Mouse (Mus musculus) c-Kit-positive CD71-positive TER-119-negative erythroid progenitor cells, embryonic 14.5 days (primary cell): Measurements from ENCODE around the gene Tmco1.

Experiments used
- DNase-seq: peaks from one replicate; pipeline ENCODE4 v3.0.0-alpha.2; 2013; ENCODE audit warnings: low read depth

The Tmco1 gene

DNA sequence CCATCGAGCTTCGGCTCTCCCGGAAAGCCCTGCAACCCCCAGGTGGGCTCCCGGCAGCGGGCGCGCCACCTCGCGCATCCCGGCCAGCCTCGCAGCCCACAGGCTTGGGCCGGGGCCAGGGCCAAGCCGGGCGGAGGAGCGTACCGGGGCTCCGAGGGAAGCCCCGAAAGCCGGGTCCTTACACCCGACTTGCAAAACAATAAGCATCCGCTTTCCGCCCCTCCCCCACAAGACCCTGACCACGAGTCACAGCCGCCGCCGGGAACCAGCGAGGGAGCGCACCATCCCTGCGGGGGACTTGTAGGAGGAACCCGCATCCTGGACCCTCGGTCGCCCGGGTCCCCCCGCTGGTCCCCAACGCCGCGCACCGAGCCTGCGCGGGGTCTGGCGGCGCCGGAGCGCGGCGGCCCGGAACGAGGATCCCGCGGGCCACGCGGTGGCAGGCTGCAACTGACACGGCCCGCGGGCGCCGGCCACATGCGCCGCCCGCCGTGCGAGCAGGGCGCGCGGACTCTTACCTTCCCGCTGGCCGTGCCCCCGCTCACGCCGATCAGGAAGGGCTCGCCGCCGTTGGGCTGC, 23.8 kb upstream of the Tmco1 start:
- DNase-seq = no peak

DNA sequence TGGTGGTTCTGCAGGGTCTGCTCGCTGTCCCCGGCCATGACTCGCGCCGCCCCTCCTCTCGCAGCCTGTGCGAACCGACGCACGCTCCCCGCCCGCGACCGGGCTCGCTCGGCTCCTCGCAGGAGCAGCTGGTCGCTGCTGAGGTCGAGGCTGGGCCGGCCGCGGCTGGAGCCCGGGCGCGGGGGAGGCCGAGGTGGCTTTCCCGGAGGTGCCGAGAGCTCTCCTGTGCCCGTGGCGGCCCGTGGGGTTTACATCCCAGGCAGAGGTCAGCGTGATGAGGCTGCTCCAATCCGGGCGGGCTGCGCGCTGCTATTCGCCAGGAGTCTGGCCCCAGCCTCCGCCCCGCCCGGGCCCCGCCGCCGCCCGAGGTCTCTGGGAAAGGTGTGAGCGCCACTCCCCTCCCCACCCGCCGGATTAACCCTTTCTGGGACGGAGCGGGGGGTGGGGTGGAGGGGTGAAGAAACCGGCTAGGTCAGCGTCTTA, 23.3 kb upstream of the Tmco1 start:
- no peak for DNase-seq

DNA sequence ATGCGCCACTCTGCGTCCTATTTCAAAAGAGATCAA, 23.0 kb upstream of the Tmco1 start, which contains the start of gene Uck2:
TSS of gene Uck2 (minus strand) at position 1 of the 36 bp plus-strand sequence.
- no peak for DNase-seq

DNA sequence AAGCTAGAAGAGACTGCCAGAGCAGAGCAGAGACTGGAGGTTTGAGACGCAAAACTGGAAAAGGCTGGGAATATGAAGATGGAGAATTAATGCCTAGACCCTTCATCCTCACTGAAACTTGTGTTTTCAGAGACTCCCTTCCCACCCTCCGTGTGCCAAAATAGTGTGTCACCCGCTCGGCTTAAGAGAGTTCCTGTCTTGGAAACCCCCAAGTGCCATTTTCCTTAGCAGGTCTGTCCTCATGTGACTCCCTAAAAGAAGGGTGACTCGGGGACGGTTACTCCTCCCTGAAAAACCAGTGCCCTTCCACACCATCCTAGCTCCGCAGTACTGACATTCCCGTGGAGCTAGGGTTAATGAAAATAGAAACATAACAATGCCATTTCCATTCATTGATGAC, 22.8 kb upstream of the Tmco1 start:
- DNase-seq = no peak

DNA sequence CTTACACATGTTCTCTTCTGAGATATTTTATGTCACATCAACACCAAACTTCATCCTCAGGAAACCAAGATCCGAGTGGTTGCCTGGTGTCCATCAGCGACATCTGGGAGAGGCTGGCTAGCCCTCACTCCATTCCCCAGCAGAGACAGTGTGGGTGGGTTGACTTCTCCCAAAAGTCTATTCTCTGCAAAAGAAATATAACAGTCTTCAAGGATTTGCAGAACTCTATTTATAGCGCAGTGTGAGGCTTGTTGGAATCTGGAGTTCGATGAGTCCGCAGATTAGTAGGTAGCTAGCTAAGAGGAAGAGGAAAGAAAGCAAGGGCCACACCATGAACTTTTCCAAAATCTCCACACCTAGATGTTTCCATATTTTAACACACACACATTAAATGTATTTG, 21.0 kb upstream of the Tmco1 start:
- DNase-seq = no peak

GRCm38 (mm10) chr1:167288665-167289538, 19.3 kb upstream of the Tmco1 start:
- DNase-seq = no peak

DNA sequence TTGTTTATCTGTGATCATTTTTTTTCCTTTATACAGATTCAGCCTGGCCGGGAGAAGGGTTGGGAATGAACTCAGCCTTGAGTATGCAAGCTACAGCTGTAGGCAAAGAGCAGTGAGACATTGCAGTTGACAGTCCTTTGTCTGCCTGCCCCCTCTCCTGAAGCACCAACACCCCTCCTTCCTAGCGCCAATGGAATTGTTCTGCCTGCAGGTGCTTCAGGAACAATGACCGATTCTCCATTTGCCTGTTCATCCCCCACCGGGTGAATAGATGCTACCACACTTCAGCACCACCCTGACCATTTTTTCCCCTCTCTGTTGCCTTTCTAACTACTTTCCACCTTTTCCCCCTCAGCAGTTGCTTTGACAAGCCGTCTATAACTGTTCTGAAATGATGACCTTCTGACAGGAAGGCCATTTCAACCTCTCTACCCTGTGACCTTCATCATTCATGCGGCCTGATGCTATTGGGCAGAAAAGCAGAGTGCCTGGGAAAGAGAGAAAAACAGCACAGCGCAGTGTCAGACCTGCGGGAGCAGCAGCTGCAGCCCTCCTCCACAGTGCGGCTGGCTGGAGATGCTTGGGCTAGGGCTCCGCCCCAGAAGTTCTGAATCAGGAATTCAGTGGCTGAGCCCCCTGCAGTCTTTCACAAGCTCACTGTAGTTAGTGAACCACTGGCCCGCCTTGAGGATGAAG, 18.5 kb upstream of the Tmco1 start:
- no peak for DNase-seq

- no peak for DNase-seq
Observed at GRCm38 (mm10) chr1:167290263-167290592, 17.9 kb upstream of the Tmco1 start.

- DNase-seq = no peak
Observed at GRCm38 (mm10) chr1:167291610-167292009, 16.6 kb upstream of the Tmco1 start.

DNA sequence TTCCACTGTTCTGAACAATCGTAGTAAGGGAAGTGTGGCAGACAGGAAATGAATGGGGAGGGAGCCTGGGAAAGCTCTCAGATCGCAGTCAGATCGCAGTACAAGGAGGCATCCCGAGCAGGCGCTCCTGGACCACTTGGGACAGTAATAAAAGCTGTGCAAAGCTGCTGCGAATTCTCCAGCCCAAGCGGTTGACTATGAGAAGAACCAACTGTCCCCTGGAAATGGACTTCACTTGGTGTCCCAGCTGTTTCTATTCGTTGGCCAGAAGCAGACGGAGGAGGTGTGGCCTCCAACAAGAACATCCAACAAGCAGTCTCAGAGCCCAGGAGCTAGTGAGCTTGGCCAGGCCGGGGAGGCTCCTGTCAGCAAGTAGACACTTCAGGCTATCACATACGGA, 15.7 kb upstream of the Tmco1 start:
- no peak for DNase-seq

GRCm38 (mm10) chr1:167295679-167296402, 12.3 kb upstream of the Tmco1 start:
- no peak for DNase-seq

DNA sequence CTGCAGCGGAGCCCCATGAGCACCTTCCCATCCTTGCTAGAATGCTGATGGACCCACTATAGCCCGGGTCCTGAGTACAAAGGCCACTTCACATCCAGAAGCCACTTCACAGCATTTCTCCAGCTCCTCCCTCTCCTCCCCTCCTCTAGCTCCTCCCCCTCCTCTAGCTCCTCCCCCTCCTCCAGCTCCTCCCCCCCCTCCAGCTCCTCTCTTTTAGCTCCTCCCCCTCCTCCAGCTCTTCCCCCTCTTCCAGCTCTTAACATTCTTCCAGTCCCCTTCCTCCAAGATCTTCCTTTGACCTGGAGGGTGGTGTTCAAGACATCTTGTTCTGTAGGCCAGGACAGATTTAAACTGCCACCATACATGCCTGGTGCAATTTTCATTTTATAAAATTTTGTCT, 8.1 kb upstream of the Tmco1 start:
- DNase-seq = no peak

- DNase-seq = no peak
Observed at GRCm38 (mm10) chr1:167305501-167306137, 2.6 kb upstream of the Tmco1 start.

DNA sequence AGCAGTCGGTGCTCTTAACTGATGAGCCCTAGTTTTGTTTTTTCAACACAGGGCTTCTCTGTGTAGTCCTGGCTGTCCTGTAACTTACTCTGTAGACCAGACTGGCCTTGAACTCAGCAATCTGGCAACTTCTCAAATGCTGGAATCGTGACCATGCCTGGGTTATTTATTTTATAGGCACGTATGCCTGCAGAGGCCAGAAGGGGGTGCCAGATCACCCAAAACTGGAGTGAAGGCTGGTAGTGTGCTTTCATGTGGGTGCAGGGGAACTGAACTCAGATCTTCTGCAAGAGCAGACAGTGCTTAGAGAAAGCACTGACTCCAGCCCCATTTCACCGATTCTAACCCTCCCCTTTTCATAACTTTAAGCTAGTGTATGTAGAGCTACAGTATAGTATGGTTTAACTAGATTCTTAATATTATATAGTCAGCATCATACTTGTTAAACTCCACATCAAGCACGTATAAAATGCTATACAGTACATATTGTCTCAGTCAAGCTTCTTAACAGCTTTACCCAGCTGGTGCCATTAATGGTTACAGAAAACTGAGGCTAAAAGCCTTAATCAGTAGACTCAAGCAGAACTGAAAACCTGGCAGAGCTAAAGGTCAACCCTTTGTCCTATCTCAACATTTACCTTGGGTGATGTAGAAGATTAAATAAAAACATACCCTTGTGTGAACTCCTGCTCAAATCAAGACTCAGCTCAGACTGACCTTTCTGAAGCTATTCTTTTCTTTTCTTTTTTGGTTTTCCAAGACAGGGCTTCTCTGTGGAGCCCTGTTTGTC, 1.5 kb upstream of the Tmco1 start:
- DNase-seq = no peak

- DNase-seq = no peak
Observed at GRCm38 (mm10) chr1:167307674-167308073, 504 bp upstream of the Tmco1 start.

DNA sequence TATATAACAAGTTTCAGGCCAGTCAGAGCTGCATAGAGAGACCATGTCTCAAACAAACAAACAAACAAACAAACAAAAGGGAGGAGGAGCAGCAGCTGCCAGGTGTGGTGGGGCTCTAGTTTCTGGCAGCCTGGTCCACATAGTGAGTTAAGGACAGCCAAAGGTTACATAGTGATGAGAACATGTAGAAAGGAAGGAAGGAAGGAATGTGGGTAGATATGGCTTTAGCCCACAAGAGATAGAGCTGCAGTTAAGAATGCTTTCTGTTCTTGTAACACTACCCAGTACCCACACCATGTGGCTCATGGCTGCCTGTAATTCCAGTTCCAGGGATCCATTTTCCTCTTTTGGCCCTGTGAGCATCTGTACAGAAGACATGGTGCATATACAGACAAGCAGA, 4.2 kb downstream of the Tmco1 start:
- no peak for DNase-seq

- DNase-seq = no peak
Observed at GRCm38 (mm10) chr1:167313220-167313619, 5.0 kb downstream of the Tmco1 start.

DNA sequence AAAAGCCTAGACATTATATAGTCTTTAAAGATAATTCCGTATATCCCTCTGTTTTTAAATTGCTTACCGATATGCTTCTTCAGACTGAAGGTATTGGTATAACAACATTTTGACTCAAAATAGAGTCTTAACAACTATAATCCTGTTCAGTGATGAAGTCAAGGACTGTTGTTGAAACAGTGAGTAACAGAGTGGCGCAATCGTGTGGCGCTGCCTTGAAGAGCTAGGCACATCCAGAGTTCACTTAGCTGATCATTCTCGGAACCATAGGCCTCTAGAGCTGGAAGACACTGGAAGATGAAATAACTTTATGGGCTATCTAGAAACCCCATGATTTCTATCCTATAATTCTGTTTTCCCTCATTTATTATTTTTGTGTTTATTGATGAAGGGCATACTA, 13.5 kb downstream of the Tmco1 start:
- DNase-seq = no peak

DNA sequence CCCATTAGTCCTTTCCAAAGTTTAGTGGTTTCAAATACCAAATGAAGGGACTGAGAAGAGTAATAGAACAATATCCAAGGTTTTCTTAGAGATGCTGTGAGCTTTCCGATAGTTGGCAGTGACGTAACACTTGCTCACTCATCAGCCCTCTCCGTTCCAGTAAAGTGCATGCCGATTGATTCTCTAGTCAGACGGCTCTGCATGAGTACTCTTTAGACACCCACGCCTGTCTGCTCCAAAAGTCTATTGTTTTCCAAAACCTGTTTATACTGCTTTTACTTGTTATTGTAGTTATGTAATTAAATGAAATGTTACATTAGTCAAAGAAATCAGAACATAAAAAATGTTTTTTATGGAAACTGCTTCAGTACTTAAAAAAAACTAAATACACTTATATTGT, 20.6 kb downstream of the Tmco1 start:
- no peak for DNase-seq

- no peak for DNase-seq
Observed at GRCm38 (mm10) chr1:167331106-167331505, 22.9 kb downstream of the Tmco1 start.

DNA sequence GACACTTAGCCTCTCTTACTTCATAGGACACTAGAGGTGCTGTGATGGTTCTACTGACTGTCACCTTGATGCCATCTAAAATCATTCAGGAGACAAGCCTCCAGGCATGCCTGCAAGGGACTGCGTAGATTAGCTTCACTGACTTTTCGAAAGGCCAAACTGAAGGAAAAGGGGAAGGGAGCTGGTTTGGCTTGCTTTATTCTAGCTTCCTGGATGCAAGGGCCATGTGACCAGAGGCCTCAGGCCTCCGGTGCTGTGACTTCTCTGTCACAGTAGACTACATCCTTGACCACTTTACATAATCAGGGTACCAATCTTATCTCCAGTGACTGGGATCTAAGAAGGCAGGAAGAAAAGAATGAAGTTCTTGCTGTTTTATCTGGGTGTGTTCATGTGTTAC, 28.2 kb downstream of the Tmco1 start:
- no peak for DNase-seq
